Mouse (Mus musculus) hindbrain, embryonic 14.5 days (tissue): ENCODE measurements around the gene Pard3. TPM values are rescaled to one million over a fixed set of nuclear protein-coding genes. Genes with fewer than 3 reads are reported as not detected.
A peak's percentile ranks its signal among the peaks of the same experiment; 100 is the strongest.

Experiments
- ATAC-seq: fragments of 200-750 bp; cut with Nextera tagmentation; 2 replicates; pipeline ENCODE4 v1.8.0; 2017; ENCODE audit warnings: moderate number of reproducible peaks, mild to moderate bottlenecking, moderate TSS enrichment, moderate library complexity; ENCODE audit not compliant: low FRiP score
- DNase-seq: peaks from one replicate; pipeline ENCODE4 v3.0.0-alpha.2; 2015; ENCODE audit warnings: low spot score
- H3K27ac ChIP-seq: fragments of 300-500 bp; sonication (generic); 2 replicates; pipeline ENCODE4 v1.5.1; 2014; ENCODE audit warnings: mild to moderate bottlenecking, moderate library complexity
- H3K27me3 ChIP-seq: fragments of 300-500 bp; sonication (generic); 2 replicates; pipeline ENCODE4 v1.6.1; 2014; ENCODE audit warnings: mild to moderate bottlenecking, low read length, mixed read lengths; ENCODE audit not compliant: control insufficient read depth, insufficient read depth
- H3K36me3 ChIP-seq: fragments of 300-500 bp; sonication (generic); replicated peaks from 2 replicates; pipeline ENCODE4 v1.6.1; 2014; ENCODE audit not compliant: control insufficient read depth, insufficient read depth
- H3K4me1 ChIP-seq: fragments of 300-500 bp; sonication (generic); replicated peaks from 2 replicates; pipeline ENCODE4 v1.6.1; 2014; ENCODE audit warnings: antibody characterized with exemption, low read length, mixed read lengths; ENCODE audit not compliant: control insufficient read depth, insufficient read depth
- H3K4me2 ChIP-seq: fragments of 300-500 bp; sonication (generic); replicated peaks from 2 replicates; pipeline ENCODE4 v1.6.1; 2014; ENCODE audit warnings: mild to moderate bottlenecking, moderate library complexity
- H3K4me3 ChIP-seq: fragments of 300-500 bp; sonication (generic); replicated peaks from 2 replicates; pipeline ENCODE4 v1.5.1; 2014; ENCODE audit warnings: mild to moderate bottlenecking, low read length
- H3K9ac ChIP-seq: fragments of 300-500 bp; sonication (generic); 2 replicates; pipeline ENCODE4 v1.6.1; 2014
- H3K9me3 ChIP-seq: fragments of 300-500 bp; sonication (generic); 2 replicates; pipeline ENCODE4 v1.6.1; 2016; ENCODE audit warnings: low read length; ENCODE audit not compliant: control insufficient read depth
- WGBS: fragments of 180-500 bp; shearing (Covaris S2); extraction: QIAGEN DNeasy Blood & Tissue Kit; methylation state at CpG from one replicate; pipeline ENCODE4 v1.1.7; 2014; 5-methylcytosine and 5-hydroxymethylcytosine counted together
- polyA plus RNA-seq: library from polyadenylated mRNA; unstranded; fragments of >200 nt; fragmentation: Nextera tagmentation; extraction: Ambion mirVana; gene quantifications from 2 replicates; pipeline ENCODE4 v1.2.1, GENCODE M21; 2014

Pard3 gene
- polyA plus RNA-seq, 1 experiment from 2014 or later = 25.5 TPM

GRCm38 (mm10) chr8:127058759-127059158, 4.9 kb upstream of the Pard3 start:
- Histone ChIP-seq H3K27ac (no peak overlapping the region), H3K9me3 (no peaks in the 10 kb centered on the region), H3K4me1 (peaks cover 12% of the 10 kb centered on the region), H3K4me3 (no peak overlapping the region), H3K36me3 (no peaks in the 10 kb centered on the region), H3K4me2 (no peak overlapping the region), H3K9ac (no peak overlapping the region), H3K27me3 (no peaks in the 10 kb centered on the region)
- WGBS = 97% methylated on average over 2 of the region's 2 CpGs
- ATAC-seq (no peak), DNase-seq (no peak)

GRCm38 (mm10) chr8:127059826-127060225, 3.9 kb upstream of the Pard3 start:
- 73% methylated on average over 2 of the region's 2 CpGs for WGBS
- Histone ChIP-seq H3K4me1 (peaks cover 11% of the 10 kb centered on the region), H3K4me2 (no peak overlapping the region), H3K27ac (no peak overlapping the region), H3K9ac (no peak overlapping the region), H3K27me3 (no peaks in the 10 kb centered on the region), H3K4me3 (no peak overlapping the region), H3K9me3 (no peaks in the 10 kb centered on the region), H3K36me3 (no peaks in the 10 kb centered on the region)
- ATAC-seq = no peak
- DNase-seq = no peak

- peak; percentile 55 for ATAC-seq
- Histone ChIP-seq H3K36me3 (no peaks in the 10 kb centered on the region), H3K4me2 (peak overlapping the region; percentile 68), H3K9ac (peak overlapping the region; percentile 72), H3K4me1 (peaks cover 22% of the 10 kb centered on the region), H3K27me3 (no peaks in the 10 kb centered on the region), H3K9me3 (no peaks in the 10 kb centered on the region), H3K27ac (peak overlapping the region; percentile 85), H3K4me3 (peak overlapping the region; percentile 88)
- DNase-seq = no peak
- under 1% methylated on average over 64 of the region's 80 CpGs for WGBS
Measured at GRCm38 (mm10) chr8:127064361-127065112, 844 bp downstream of the Pard3 start.

GRCm38 (mm10) chr8:127065113-127065473, 1.4 kb downstream of the Pard3 start:
- WGBS = 1% methylated on average over 10 of the region's 10 CpGs
- H3K4me3 ChIP-seq = peak overlapping the region; percentile 88
- H3K4me2 ChIP-seq = peak overlapping the region; percentile 68
- no peak for ATAC-seq
- H3K4me1 ChIP-seq = peaks cover 27% of the 10 kb centered on the region
- H3K27ac ChIP-seq = peak overlapping the region; percentile 85
- no peaks in the 10 kb centered on the region for H3K36me3 ChIP-seq
- DNase-seq = peak; percentile 44
- peak overlapping the region; percentile 72 for H3K9ac ChIP-seq
- no peaks in the 10 kb centered on the region for H3K27me3 ChIP-seq
- no peaks in the 10 kb centered on the region for H3K9me3 ChIP-seq

GRCm38 (mm10) chr8:127065791-127066190, 2.1 kb downstream of the Pard3 start:
- peak overlapping the region; percentile 72 for H3K9ac ChIP-seq
- ATAC-seq = no peak
- peak overlapping the region; percentile 88 for H3K4me3 ChIP-seq
- WGBS = 56% methylated on average over 1 of the region's 1 CpGs
- no peaks in the 10 kb centered on the region for H3K9me3 ChIP-seq
- H3K4me1 ChIP-seq = peaks cover 30% of the 10 kb centered on the region
- H3K27ac ChIP-seq = no peak overlapping the region
- H3K4me2 ChIP-seq = peak overlapping the region; percentile 68
- no peaks in the 10 kb centered on the region for H3K27me3 ChIP-seq
- no peak for DNase-seq
- no peaks in the 10 kb centered on the region for H3K36me3 ChIP-seq

GRCm38 (mm10) chr8:127066501-127066900, 2.8 kb downstream of the Pard3 start:
- Histone ChIP-seq H3K27me3 (no peaks in the 10 kb centered on the region), H3K9me3 (no peaks in the 10 kb centered on the region), H3K27ac (no peak overlapping the region), H3K4me2 (peak overlapping the region; percentile 68; the same call in 1 of the 2 replicates), H3K4me1 (peaks cover 30% of the 10 kb centered on the region), H3K9ac (no peak overlapping the region), H3K36me3 (no peaks in the 10 kb centered on the region), H3K4me3 (no peak overlapping the region)
- ATAC-seq = no peak
- no peak for DNase-seq

GRCm38 (mm10) chr8:127068719-127069118, 5.0 kb downstream of the Pard3 start:
- no peak overlapping the region for H3K4me3 ChIP-seq
- H3K27me3 ChIP-seq = no peaks in the 10 kb centered on the region
- peaks cover 33% of the 10 kb centered on the region for H3K4me1 ChIP-seq
- WGBS = 86% methylated on average over 3 of the region's 3 CpGs
- ATAC-seq = no peak
- no peaks in the 10 kb centered on the region for H3K36me3 ChIP-seq
- no peaks in the 10 kb centered on the region for H3K9me3 ChIP-seq
- H3K4me2 ChIP-seq = no peak overlapping the region
- no peak overlapping the region for H3K9ac ChIP-seq
- no peak overlapping the region for H3K27ac ChIP-seq
- DNase-seq = no peak

- H3K27ac ChIP-seq = peak overlapping the region; percentile 23; the same call in 1 of the 2 replicates
Measured at GRCm38 (mm10) chr8:127070225-127070624, 6.5 kb downstream of the Pard3 start.

GRCm38 (mm10) chr8:127073052-127073618, 9.4 kb downstream of the Pard3 start:
- 0 out of 2 replicates have a peak, but pooled peaks have one; percentile 41 for ATAC-seq
- Histone ChIP-seq H3K4me1 (peaks cover 35% of the 10 kb centered on the region), H3K27ac (peak overlapping the region; percentile 9; the same call in 1 of the 2 replicates), H3K9me3 (no peaks in the 10 kb centered on the region), H3K27me3 (no peaks in the 10 kb centered on the region), H3K4me3 (no peak overlapping the region), H3K36me3 (no peaks in the 10 kb centered on the region), H3K9ac (no peak overlapping the region), H3K4me2 (no peak overlapping the region)
- no peak for DNase-seq
- WGBS = 64% methylated on average over 5 of the region's 5 CpGs

More at GRCm38 (mm10) chr8:127070225-127070624, 6.5 kb downstream of the Pard3 start:
- Histone ChIP-seq H3K9me3 (no peaks in the 10 kb centered on the region), H3K27me3 (no peaks in the 10 kb centered on the region), H3K9ac (no peak overlapping the region), H3K4me2 (no peak overlapping the region), H3K4me3 (no peak overlapping the region), H3K4me1 (peaks cover 42% of the 10 kb centered on the region), H3K36me3 (no peaks in the 10 kb centered on the region)
- DNase-seq = peak; percentile 63
- ATAC-seq = peak; percentile 70; the same call in 1 of the 2 replicates
- 69% methylated on average over 3 of the region's 3 CpGs for whole genome bisulfite sequencing
